Mouse (Mus musculus): Measurements from ENCODE around the gene Sly.
"Not testable (repeated sequence)": the region's sequence is repeated elsewhere in the genome, so short reads cannot be mapped to it uniquely, and the experiment has no call there.

The Sly gene

GRCm38 (mm10) chrY:57186888-57187287 is at the start of gene Sly:
TSS of gene Sly (plus strand) at chrY:57187188.
- in situ Hi-C loops (cut with MboI; ENCODE audit: unreplicated experiment in 2 of 2) = not testable (repeated sequence)

All from v-Abl transformed pro-B cells (cell line).